Mouse (Mus musculus): Measurements from ENCODE around the gene Nrros.
A peak's percentile ranks its signal among the peaks of the same experiment; 100 is the strongest.

Gene Nrros

DNA sequence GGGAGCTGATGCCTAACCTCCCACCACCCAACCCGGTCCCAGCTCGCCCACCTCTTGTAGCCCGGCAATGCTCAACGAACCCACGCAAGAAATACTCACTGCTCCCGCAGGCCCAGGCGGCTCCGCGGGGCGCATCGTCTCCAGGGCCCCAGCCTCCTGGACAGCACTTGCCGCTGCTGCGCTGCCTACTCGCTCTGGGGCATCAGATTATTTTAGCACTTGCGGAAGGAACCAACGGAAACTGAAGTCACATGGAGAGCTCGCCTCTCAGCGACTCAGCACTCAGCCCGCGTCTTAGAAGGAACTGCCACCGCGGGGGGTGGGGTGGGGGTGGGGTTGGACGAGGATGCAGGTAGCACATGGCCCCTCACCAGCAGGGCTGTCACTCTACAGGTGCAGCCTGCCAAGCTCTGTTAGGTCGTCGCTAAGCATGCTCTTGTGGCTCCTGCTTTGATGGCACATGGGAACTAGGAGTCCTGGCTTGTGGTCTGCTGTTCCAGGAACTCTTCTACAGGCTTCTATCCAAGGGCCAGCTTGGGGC is at the start of gene Nrros:
Nrros (minus strand) TSS at position 314 of the 541 bp plus-strand sequence.
- DNase-seq (ENCODE audit: low spot score in 2 of 2), result peak; percentile 50 to 59

DNA sequence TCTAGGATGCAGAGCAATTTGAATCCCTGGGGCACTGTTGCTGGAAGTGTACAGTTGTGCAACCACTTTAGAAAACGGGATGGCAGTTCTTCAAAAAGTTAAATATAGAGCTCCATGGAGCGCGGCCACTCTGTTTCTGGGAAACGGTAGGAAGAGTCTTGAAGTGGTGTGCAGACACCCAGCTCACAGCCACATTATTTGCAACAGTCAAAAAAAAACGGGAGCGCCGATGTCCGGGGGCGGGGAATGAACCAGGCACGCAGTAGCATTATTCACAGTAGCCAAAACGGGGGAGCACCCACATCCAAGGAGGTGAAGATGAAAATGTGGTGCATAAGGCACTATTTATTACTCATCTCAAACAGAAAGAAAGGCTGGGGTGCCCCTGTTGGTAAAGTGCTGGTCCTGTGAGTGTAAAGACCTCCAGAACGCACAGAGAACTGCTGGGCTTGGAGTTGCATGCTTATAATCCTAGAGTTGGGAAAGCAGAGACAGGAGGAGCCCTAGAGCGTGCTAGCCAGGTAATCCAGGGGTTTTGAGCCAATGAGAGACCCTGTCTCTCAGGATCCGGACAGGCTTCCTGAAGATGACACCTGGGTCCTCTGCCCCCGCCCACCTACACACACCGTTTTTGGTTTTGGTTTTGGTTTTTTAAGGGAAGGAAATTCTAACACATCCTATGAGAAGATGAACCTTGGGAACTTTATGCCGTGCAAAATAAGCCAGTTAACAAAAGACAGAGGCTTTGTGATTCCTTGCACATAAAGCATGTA is 49.6 kb upstream of the Nrros start:
- peak; percentile 44 to 73 for DNase-seq (ENCODE audit: low spot score in 2 of 2)

DNA sequence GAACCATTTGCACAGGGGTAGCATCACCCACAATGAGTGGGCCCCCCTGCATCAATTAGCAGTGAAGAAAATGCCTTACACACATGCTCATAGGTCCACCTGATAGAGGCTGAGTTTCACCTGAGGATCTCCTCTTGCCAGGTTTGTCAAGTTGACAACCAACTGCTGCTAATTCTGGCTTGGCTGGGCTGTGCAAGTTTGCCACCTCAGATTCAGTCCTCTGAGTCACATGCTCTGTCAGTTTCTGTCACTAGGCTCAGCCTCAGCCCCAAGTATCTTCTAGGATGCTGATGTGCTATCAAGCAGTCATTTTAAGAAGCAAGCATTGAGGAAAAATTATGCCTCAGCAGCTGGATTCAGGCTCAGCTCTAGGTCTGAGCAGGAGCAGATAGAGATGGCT is 48.8 kb upstream of the Nrros start:
- DNase-seq (ENCODE audit: low spot score in 2 of 2), result peak in 1 of 2 experiments; percentile 30

DNA sequence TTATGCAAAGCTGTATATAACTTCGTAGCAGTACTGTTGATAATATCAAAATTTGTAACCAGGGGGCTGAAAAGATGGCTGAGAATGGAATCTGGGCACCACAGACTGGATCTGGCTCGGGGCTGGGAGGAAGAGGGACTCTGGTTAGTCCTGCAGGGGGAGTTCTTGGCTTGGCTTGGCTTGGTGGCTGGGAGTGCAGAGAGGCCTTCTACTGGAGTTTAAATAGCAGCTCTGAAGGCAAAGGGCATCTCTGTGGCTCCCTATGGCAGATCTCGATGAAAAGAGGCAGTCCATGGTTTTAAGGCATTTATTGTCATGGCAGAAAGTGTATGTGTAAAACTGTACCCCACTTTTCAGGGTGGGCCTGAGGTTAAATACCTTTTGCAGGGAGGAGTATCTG is 39.5 kb upstream of the Nrros start:
- no peak for DNase-seq (ENCODE audit: low spot score in 2 of 2)

DNA sequence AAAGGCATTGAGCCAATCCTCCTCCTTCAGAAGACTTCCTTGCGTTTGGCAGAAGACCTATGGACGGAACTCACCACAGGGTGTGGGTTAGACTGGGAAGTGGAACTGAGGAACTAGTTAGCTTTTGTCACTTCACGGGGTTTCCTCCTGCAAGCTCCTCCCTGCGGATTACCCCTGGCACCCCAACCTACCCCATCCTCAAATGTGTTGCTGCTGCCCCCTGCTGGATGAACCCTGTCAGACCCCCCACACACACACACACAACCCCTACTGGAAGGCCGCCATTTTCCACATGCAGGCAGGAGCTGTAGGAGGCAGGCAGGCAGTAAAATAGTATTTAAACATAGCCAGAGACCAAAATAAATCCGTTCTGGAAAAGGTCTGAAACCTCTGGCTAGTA is 37.3 kb upstream of the Nrros start:
- peak in 1 of 2 experiments; percentile 14 for DNase-seq (ENCODE audit: low spot score in 2 of 2)

DNA sequence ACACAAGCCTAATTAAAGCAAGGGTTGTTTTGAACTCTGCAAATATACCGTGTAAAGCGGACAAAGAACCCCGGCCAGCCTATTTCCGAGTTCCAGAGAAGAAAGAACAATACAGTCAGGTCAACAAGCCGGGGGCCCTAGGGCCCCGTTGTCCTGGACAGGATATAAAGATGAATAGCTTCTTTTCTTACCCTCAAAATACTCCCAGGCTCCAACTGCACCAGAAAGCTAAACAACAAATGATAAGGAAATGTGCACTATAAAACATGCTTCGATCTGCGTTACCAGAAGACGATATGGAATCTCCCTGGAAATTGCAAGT is 35.6 kb upstream of the Nrros start:
- no peak for DNase-seq (ENCODE audit: low spot score in 2 of 2)

DNA sequence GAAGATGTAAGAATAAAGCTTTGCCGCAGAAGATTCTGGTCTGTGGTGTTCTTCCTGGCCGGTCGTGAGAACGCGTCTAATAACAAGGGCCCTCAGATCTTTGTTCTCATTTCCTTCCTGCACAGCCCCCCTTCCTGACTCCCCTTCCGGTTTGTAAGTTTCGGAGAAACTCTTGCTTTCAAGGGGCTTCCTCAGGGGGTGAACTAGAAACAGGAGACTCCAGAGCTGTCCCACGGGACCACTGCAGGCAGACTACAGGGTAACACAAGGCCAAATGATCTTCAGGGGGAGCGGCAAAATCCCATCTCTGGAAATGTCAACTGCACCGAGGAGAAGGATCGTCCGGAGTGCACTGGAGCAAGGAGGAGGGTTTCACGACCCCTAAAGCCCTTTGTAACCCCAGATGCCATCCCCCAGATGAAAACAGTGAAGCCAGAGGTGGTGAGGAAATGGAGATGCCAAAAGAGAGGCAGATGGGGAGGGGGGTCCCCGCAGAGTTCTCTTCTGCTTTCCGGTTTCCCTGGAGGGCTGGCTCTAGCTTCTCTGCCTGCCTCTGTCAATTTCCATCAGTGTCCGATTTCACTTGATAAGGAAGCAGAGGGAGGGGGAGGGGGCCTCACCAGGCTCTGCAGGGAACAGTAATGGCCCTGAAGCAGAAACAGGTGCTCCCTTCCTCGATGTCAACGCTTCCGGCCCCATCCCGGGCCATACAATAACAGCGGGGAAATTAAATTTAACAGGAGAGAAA is 35.0 kb upstream of the Nrros start:
- no peak for DNase-seq (ENCODE audit: low spot score in 2 of 2)

DNA sequence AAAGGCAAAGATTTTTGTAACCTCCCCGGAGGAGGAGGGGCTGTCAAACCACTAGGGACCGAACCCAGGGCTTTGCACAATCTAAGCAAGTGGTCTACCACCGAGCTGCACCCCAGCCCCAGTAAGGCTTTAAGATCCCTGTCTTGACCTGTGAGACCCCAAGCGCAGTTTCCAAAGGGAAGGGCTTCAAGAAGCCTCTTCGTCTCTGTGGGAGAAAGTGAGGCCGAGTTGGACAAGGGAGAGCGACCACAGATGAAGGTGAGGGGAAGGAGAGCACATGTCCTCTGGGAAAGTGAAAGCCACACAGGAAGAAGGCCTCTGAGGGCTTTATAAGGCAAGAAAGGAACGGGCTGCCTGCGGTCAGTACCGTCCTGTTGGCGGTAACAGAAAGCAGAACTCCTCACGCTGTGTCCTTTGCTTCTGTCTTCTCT is 24.6 kb upstream of the Nrros start:
- DNase-seq (ENCODE audit: low spot score in 2 of 2), result no peak

DNA sequence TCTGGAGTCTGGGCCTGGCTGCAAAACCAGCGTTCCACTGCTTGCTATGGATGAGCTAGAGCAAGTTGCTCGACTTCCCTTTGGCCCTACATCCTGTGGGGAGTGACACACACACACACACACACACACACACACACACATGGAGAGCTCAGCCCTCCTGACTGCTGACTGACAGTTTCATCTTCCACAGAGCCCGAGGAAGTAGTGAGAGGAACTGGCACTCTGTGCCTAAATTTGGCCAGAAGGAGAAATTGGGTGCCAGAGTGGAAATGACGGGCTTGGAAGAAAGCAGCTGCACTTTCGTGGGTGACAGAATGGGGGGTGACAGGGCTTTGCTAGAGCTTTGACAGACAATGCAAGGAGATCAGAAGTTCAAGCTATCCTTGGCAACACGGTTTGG is 23.7 kb upstream of the Nrros start:
- no peak for DNase-seq (ENCODE audit: low spot score in 2 of 2)

DNA sequence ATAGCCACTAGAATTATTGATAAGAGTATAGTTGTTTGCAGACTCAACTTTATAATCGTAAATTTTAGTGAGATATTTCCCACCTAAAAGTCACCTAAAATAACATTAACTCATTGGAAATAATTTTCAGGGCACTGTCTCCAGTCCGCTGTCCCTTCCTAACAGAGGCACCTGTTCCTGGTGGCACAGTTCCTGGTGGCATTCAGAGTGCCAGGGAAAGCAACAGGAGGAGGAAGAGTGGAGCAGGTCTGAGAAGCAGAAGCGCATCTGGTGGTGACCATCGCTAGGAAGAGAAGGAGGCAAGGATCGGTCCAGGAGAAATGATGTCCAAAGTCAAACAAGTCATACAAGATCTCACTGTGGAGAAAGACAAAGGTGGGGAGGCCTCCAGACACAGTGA is 20.7 kb upstream of the Nrros start:
- DNase-seq (ENCODE audit: low spot score in 2 of 2), result no peak

DNA sequence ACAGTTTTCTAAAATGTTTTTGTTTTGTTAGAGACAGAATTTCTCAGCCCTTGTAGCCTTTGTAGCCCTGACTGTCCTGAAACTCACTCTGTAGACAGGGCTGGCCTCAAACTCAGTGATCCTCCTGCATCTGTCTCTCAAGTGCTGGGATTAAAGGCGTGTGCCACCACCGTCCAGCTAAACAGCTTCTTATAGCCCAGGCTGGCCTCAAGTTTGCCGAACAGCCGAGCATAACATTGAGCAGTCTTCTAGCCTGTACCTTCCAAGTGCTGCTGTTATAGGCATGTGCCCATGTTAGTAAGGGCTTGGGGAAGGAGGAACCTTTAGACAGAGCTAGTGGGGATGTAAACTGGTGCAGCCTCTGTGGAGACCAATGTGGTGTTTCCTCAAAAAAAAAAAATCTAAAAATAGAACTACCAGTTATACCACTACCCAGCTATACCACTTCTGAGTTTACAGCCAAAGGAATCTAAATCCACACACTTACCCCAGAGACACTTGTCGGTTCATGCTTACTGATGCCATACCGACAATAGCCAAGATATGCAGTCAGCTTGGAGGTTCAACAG is 14.0 kb upstream of the Nrros start, which contains the start of gene Bex6:
Bex6 (plus strand) TSS at position 491 of the 569 bp plus-strand sequence.
- no peak for DNase-seq (ENCODE audit: low spot score in 2 of 2)

DNA sequence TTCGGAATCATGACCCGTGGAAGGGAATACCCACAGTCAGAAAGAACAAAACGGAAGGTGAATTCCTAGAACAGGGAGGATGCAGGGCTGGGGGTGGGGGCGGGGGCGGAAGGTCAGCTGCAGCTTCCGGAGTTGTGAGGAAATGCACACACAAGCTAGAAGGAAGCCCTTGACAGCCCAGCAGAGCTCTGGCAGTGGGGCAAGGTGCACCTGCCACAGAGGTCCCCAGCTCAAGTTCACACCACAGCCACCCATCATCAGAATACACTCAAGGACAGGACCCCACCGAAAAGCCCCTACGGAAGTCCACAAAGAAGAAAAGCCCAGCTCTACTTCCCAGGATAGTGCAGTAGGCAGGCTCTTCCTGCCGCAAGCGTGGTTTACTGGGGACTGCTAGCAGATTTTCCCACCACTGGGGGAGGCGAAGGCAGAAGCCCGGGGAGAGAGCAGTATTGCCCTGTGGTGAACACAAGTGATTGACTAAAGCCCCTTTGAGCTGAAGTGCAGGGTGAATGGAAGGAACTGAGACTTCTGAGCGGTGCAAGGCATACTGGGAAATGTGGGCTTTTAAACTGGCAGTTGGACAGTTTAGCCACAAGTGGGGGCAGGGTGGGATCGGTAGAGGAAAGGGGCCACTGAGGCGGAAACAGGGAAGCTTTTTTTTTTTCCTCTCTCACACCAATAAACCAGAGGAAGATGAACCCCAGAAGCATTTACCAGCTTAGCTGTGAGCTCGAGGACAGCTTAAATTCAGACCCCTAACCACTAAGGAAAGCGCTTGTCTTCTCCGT is 11.7 kb upstream of the Nrros start:
- DNase-seq (ENCODE audit: low spot score in 2 of 2), result no peak

DNA sequence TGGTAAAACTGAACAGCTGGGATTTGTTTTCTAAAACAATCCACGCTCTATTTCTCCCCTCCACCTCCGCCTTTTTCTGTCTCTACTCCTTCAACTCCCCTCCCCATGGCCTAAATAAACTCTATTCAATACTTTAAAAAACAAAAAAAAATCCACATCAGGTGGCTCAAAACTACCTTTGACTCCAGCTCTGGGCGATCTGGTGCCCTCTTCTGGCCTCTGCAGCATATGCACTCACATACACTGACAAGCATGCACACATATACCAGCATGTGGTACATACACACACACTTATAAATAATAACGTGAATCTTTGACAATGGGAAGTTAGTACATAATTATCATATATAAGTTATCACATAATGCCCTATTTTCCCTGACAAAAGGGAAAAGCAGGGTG is 9.6 kb upstream of the Nrros start:
- DNase-seq (ENCODE audit: low spot score in 2 of 2), result no peak

DNA sequence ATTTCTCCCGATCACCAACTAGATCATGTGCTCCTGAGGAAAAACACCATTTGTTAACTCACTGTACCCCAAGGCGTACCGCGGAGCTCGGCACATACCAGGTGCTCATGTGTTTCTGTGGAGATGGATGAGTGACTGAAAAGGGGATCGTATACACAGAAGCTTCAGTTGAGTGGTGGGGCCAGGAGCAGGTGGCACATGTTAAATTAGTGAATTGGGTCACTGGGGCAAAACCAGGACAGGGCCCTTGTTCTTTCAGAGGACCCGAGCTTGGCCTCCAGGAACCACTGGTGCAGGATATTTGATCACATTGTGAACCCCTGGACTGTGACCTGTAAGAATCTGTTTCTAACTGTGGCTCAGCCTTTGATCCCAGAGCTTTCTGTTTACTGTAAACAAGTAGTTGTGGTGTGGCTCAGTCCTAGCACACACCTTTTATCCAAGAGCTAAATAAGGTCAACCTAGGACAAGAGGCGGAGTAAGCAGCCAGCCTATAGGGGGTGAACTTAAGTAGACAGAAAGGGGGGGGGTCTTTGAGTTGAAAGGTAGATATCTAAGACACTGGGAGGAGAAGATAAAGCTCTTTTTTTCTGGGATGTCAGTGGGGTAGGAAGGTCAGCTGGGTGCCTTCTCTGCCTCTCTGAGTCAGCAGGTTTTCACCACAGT is 9.1 kb upstream of the Nrros start:
- DNase-seq (ENCODE audit: low spot score in 2 of 2), result no peak

DNA sequence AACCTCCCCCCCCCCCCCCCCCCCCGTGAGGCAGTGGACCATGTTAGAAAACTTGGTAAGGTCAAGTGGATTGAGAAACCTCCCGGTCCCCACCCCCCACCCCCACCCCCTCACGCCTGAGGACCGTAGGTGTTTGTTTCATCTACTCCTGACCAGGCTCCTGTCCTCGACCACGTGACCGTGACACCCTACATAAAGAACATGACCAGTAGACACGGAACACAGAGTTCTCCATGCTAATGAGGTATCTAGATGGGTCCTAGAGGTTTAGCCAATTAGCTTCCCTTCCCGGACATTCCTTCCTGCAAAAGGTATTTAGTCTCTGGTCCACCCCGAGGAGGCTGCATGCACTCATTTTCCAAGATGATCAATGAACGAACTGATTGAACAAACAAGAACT is 8.0 kb upstream of the Nrros start:
- DNase-seq (ENCODE audit: low spot score in 2 of 2), result no peak

DNA sequence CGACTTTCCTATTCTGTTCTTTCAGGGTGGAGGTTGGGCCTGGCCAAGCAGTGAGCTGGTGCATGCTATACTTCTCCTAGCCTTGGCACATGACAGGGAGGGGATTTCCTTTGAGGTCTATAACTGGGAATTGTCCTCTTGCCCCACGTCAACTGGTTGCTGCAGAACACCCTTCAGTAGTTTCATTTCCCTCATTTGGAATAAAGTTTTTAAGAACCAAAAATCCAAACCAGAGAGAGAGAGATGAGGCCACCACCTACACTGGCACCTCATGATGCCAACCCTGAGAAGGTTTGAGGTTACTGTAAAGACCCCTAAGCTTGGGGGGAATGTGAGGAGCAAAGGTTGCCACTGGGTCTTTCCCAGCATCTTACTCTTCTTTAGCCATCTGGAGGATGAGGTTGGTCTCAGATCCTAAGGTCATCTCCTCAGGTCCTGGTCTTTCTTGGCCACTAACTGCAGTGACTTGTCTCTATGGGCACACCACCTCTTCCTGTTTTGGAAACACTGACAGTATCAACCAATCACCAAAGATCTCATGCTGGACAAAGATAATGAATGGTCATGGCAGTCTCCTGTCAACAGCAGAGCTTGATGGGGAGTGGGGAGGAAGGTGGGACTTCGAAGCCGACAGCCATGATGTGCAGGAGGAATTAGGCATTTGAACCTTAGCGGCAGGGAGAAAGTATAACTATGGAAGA is 5.8 kb upstream of the Nrros start:
- no peak for DNase-seq (ENCODE audit: low spot score in 2 of 2)

DNA sequence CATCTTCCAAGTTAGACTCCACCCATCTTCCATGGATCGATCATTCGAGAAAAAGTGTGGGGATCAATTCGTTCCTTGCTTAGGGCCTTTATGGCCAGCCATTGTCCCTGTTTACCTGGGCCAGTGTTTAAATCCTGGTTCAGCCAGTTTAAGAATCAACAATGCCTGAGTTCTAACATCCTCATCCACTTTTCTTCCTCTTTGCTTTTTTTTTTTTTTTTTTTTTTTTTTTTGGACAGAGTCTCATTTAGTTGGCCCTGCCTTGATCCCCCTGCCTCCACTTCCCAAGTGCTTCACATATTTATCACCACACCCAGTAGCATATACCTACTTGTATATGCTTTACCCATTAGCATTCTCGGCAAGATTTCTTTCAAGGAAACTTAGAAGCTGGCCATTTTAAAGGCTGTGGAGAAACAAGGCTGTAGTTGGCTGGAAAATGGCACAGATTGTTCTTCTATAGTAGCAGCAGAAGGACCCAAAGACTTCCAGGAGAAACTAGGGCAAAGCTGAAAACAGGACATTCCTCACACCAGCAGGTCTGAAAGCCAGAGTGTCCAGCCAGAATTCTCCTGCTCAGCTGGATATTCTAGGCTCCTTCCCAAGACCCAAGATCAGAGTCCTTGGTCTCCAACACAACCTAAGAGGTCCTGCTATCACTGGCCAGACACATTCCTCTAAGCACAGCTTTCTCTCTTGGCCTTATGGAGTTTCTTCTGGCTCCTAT is 2.6 kb upstream of the Nrros start:
- DNase-seq (ENCODE audit: low spot score in 2 of 2), result peak in 1 of 2 experiments; percentile 52

DNA sequence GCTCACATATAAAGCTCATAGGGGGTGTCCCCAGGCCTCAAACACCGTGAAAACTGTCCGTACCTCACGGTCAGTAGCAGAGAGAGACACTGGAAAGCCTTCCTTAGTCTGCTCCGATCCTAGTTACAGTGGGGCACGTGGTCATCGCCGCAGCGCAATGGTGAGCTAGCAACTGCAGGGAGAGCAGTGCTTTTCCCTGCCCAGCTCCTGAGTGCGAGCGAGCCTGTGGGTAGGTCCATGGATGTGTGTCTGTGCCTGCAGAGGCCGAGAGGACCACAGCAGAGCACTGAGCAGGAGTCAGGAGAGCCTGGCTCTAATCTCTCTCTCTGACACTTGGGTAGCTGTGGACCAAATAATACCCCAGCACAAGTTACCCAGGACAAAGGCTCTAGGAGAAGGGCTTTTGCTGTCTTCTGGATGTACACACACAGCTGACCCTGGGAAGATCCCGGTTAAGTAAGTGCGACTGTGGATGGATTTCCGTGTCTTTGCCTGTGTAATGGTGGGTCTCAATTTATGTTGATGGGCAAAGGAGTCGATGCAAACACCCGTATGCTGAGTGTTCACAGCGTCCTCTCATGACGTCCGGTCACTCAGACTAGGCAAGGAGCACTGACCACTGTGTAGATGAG is 882 bp downstream of the Nrros start:
- DNase-seq (ENCODE audit: low spot score in 2 of 2), result no peak

DNA sequence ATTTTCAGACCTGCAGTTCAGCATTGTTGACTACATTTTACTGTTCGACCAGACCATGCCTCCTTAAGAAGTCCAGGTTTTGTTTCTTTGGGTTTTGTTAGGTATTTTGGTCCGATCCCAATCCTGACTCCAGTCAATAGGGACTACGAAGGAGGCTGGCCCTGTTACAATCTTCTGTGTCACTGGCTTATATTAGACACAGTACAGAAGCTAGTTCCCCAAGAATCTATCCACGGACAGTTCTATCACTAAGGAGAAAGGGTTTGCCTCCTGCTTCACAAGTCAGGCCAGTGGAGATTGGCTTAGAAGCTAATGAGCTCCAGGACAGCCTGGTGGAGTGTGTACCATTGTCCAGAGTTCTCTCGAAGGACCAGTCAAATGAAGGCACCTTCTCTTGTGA is 1.5 kb downstream of the Nrros start:
- DNase-seq (ENCODE audit: low spot score in 2 of 2), result no peak

DNA sequence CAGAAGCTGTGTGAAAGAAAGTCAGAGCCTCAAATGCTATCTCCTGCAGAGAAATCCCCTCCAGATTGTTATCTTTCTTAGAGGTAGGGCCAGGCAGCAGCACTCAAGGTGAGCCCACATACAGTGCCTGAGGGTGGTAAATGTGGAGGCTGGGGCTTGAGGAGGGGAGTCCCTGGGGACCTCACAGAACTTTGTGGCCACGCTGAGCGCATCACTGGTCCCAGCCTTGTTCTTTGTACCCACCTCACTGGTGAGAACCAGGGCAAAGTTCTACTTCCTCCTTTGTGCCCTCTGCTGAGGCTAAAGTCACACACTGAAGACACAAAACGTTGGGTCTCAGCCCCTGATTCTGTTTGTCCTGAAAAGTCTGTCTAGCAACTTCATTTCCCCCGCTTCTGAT is 2.0 kb downstream of the Nrros start:
- DNase-seq (ENCODE audit: low spot score in 2 of 2), result no peak

All from right cerebral cortex, postnatal 36 days (tissue).